Mouse (Mus musculus) G1E-ER4 (cell line): Measurements from ENCODE around the gene Dnttip1. TPM values are rescaled to one million over a fixed set of nuclear protein-coding genes. Genes with fewer than 3 reads are reported as not detected.

Experiments used
- GATA1 ChIP-seq: IDR thresholded peaks from one replicate; pipeline ENCODE4 v1.8.0; 2012; ENCODE audit warnings: low read length, inconsistent platforms
- polyA plus RNA-seq: library from polyadenylated mRNA; stranded (reverse); fragments of >175 nt; gene quantifications from 2 replicates; pipeline ENCODE4 v1.2.3, GENCODE M21; 2012

The Dnttip1 gene
- polyA plus RNA-seq = 131 and 212 TPM in 2 replicates

DNA sequence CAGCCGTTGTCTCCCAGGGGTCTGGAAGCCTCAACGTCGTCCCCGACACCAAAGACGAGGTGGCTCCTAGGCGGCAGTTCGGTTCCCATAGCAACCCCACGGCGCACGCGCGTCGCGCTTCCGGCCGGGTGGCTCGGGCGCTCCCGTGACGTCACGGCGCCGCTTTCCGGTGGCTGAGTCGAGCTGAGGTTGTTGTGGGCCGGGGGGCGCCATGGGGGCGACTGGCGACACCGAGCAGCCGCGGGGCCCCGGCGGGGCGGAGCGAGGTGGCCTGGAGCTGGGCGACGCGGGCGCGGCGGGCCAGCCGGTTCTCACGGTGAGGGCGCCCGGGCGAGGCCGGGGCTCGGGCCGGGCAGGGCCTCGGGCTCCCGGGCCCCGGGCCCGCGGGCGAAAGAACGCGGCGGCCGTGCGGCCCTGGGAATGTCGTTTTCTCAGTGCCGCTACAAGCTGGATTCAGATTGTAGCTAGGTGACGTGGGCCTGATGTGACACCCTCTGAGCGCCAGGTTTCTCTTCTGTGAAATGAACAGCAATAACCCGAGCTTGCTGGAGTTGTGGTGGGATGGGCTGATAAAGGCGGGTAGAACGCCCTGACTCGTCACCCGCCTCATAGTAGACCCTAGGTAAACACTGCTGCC, at the start of gene Dnttip1, which contains the start of gene Wfdc3:
Gene Dnttip1, plus strand, starts transcription at position 141 of the 637 bp plus-strand sequence.
Gene Wfdc3, minus strand, starts transcription at position 89 of the 637 bp plus-strand sequence.
- no peak for TF ChIP-seq GATA1

DNA sequence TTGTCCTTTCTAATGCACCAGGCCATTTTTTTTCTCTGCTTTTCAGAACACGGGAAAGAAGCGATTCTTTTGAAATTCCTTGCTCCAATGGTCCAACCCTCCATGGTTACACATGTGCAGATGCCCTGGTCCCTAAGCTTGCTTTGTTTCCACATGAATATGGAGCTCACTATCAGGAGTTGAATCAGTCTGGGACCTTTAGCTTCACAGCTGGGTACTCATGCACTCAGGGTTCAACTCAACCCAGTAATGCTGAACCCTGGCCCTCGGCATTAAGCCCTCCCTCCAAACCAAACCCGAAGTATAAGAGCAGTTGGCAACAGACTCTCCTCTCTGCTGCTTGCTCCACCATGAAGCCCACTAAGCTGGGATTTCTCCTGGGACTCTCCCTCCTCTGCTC, 47.6 kb upstream of the Dnttip1 start, which contains the start of gene Spint4:
Gene Spint4, plus strand, starts transcription at position 301 of the 400 bp plus-strand sequence.
- no peak for TF ChIP-seq GATA1

DNA sequence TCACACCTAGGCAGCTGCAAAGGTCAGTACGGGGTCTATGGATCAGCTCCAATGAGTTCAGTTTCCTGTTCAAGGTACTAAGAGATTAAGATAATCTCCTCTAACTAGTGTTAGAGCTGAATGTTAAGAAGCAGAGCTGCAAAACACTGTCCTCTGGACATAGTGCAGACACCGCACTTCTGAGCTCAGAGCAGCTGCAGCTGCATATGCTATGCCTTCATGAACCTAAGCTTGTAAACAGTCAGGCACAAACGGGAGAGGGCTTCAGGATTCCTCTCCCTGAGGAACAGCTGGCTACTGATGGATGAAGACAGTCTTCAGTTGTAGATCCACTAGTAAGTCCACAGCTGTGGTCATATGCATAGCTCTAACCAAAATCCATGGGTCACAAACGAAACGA, 44.8 kb upstream of the Dnttip1 start:
- TF ChIP-seq GATA1 = no peak

DNA sequence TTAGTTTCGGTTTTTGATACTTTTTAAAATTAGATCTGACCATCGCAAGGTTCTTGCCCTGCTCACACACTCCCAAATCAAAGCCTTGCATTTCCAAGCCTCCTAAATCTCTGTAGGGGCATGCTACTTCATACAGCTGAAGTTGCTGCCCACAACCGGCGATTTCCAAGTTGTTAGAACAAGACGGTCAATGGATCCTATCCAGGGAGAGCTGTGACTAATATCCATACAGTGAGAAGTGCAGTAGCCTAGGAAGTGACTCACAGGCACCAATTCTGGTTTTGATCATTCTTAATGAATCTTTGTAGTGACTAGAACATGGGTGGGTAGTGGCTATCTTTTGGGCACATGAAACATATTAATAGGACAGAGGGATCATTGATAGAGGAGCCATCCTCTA, 44.0 kb upstream of the Dnttip1 start:
- no peak for TF ChIP-seq GATA1

DNA sequence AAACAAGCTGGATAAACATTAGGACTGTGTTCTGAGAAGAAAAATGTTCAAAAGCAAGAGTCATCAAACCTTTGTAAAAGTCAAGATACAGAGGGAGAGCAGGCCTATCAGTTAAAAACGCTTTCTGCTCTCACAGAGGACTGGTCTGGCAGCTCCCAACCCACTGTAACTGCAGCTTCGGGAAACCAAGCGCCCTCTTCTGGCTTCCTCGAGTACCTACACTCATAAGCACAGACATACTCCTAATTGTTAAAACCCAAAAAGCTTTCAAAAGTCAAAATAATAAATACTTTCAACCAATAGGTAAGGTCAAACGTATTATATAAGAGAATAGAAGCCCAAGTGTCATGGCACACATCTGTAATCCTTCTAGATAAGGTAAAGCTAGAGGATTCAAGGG, 41.5 kb upstream of the Dnttip1 start:
- no peak for TF ChIP-seq GATA1

DNA sequence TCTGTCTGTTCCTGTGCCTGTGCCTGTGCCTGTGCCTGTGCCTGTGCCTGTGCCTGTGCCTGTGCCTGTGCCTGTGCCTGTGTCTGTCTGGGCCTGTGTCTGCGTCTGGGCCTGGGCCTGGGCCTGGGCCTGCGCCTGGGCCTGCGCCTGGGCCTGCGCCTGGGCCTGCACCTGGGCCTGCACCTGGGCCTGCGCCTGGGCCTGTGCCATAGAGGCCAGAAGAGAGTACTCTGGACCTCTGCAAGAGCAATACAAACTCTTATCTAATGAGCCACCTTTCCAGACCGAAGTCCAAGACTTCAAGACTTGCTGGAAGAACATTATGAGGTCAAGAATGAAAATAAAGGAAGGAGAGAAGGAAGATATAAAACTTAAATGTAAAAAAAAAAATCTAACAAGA, 40.5 kb upstream of the Dnttip1 start:
- TF ChIP-seq GATA1 = no peak

DNA sequence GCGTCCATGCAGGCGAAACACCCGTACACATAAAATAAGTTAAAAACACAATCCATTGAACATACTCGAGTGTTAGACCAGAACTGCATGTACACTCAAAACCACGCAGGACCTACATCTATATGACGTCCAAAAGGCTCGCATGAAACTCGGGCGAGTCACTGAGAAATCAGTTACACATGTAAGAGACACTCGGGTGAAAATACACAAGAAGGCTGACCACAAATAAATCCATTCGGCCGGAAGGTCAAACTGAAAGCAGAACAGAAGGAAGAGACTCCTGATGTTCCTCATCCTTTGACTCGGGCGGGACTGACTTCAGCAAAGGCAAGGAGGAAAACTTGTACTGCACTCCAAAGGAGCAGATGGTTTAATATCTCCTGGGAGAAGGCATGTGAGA, 39.8 kb upstream of the Dnttip1 start:
- TF ChIP-seq GATA1 = no peak

DNA sequence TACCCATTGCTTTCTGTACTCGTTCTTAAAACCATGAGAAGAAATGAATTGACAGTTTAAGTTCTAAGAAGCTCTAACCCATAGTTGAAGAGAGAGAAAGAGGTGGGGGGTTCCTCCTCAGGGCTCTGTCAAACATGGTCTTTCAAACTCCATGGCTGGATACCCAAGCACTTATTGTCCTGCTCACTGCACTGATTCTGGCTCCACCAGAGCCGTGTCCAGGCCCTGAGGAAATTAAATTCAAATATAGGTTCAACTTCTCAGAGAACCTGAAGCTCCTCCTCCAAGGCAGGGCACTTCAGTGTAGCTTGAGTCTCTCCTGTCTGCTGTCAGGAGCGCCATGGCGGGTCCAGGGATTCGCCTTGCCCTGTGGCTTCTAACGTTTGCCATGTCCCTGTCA, 30.8 kb upstream of the Dnttip1 start, which contains the start of gene Spint5:
Gene Spint5, plus strand, starts transcription at position 301 of the 400 bp plus-strand sequence.
- TF ChIP-seq GATA1 = no peak

DNA sequence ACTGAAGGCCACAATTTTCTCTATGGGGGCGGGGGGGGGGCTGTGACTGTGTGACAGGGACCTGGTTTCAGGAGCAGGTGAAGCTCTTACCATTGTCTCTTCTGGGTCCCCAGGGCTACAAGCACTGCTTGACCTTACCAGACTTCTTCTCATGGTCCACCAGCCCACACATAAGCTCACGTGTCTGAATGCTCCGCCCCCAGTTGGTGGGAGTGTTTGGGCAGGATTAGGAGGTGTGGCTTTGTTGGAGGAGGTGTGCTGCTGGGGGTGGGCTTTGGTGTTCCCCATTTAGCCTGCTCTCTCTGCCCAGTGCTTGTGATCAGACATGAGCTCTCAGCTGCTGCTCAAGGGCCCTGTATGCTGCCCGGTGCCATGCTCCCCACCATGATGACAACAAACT, 22.5 kb upstream of the Dnttip1 start:
- no peak for TF ChIP-seq GATA1

DNA sequence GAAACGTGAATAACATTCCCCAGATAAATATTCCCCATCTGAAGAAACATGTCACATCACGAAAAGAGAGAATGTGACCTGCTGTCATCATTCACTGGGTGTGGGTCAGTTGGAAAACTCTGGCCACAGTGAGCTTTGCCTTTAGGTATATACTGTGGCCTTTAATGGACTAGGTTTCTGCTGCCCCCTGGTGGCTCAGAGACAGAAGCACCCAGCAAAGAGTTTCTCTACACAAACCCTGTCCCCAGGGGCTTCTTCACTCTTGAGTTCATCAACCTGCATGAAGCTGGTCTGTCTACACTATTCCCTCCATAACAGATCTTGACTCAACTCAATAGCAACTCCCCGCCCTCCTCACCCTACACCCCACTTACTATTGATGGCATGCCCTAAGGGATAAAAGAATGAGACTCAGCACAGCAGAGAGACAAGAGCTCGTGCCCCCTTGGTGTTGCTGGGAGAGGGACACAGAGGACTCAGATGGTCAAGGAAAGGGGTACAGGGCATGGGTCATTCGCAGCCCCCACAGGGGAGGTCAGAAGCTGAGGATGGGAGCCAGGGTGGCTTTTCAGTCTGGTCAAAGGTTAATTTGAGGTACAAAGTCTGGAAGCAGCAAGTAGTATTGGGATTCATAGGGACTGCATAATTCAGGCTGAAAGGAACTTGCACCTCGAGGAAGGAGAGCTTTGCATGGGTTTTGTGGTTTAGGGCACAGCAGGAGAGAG, 19.7 kb upstream of the Dnttip1 start:
- TF ChIP-seq GATA1 = no peak

DNA sequence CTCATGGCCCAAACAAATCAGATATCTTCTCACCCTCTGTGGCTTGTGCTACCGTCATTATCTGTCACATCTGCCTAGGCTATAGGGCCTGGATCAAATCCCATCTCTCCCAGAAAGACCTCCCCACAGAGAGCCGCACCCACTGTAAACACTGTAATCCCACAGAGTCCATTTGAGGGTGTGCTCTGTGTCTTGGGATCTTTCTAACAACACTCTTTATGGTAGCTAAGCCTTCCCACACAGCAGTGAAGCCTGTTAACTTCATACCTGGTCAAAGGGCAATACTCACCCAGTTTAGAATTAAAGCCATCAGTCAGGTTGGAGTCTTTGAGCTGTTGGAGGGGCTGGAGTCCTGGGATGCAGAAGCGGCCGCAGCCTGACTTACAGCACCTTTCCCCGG, 14.1 kb upstream of the Dnttip1 start:
- TF ChIP-seq GATA1 = no peak

DNA sequence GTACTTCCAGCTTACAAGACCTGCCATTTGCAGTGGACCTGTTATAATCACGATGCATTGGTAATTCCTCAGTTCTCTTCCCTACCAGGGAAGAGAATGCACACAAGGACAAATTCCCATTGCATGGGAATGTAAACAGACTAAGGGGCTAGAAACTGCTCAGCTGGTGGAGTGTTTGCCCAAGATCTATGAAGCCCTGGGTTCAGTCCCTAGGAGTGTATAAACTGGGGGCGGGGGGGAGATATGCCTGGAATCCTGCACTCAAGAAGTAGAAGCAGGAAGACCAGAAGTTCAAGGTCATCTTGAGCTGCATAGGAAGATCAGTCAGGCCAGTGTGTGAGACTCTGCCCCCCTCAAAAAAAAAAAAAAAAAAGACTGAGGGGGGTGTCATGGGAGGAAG, 12.5 kb upstream of the Dnttip1 start:
- no peak for TF ChIP-seq GATA1

DNA sequence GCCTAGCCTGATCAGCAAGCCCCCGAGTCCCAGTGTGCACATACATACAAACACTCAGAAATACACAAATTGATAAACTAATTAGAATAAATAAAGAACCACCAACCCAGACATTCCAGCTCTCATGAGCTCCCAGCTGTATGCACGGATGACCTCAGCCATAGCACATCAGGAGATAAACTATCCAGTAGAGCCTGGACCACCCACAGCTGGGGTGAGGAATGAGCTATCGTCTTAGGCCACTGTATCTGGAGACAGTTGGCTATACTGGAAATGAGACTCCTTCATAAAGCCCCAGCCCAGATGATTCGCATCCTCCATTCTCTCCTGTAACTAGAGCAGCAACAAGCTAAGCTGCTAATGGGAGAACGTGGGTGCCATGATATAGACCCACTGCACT, 10.9 kb upstream of the Dnttip1 start:
- no peak for TF ChIP-seq GATA1

DNA sequence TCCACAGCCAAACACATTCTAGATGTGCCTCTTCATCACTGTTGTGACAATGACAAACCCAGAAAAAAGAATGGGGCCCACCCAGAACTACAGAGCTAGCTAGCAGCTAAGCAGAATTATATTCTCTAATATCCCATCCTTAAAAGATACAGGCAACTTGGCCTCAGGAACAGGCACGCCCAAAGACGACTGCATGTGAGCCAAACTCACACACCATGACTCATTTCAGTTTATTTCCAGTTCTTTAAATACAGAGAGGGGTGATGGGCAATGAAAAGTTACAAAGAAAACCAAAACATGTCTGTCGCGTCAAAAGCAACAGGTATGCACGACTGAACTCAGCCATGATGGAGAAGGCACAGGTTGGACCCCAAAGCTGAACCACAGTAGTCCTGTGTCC, 10.3 kb upstream of the Dnttip1 start:
- TF ChIP-seq GATA1 = no peak

DNA sequence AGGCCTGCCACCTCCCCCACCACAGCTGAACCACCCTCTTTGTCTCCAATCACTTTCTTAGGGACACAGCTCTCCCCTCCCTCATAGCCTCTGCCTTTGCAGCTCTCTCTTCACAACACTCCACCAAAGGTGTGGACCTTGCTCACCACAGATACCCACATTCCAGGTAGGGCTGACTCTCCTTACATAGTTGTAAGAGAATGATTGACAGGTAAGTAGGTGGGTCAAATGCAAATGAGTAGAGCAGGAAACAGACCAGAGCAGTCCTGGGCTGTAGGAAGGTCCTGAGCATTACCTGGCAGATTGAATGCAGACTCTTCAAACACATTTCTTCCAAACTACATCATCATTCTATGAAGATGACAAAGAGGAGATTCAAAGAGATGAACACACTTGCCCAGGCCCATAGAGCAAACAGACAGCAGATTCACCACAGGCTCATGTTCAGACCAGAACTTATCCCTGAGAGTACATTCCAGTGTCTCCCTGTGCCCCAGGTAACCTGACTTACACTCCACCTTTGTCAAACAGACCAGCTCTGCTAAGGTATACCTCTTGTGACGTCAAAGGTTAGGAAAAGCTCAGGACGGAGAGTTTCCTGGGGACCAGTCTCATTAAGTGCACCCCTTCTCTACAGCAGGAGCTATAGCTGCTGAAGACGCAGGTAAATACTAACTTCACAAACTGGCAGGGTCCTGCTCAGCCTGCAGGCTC, 8.2 kb upstream of the Dnttip1 start:
- TF ChIP-seq GATA1 = no peak

DNA sequence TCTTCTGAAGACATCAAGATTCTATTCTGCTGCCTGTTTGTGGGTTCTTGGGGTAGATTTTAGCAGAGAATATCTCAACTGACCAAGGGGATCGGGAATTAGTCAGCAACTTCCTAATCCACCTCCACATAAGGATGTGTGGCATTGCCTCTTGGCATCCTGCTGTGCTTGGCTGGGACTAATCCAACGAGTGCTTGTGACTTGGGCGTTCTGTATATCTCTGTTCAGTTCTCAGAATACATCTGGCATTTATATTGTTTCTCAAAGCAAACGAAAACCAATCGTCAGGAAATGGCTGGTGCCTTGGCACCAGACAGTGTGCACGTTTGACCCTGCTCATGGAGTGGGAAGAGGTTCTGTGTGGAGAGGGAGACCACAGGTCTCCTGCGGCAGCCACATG, 5.9 kb upstream of the Dnttip1 start:
- TF ChIP-seq GATA1 = no peak
